Mouse (Mus musculus): ENCODE results near the gene Fryl.

- TF ChIP-seq POLR2A (IDR thresholded peaks at IDR 0.05; ENCODE audit: borderline replicate concordance, extremely low read depth, low read depth, low read length) (no peak), CTCF (IDR thresholded peaks at IDR 0.05; ENCODE audit: insufficient read depth, low read length) (no peak)
Observed at GRCm38 (mm10) chr5:72995379-72995778, 261.0 kb downstream of the Fryl start.
